Mouse (Mus musculus) adrenal gland, adult 18-20 months (tissue): Measurements from ENCODE around the gene Aadacl4. TPM values are rescaled to one million over a fixed set of nuclear protein-coding genes. Genes with fewer than 3 reads are reported as not detected.
"Not testable (repeated sequence)": the region's sequence is repeated elsewhere in the genome, so short reads cannot be mapped to it uniquely, and the experiment has no call there.

Experiments used
- DNase-seq, 2 experiments: peaks; one replicate each; pipeline ENCODE4 v3.0.0; 2021 to 2022; ENCODE audit warnings: low spot score in 2 of 2
- long read RNA-seq, 2 experiments: library from polyadenylated mRNA; stranded (forward); transcript quantifications; one replicate each; pipeline ENCODE4 v2.0.0; 2021
- total RNA-seq, 2 experiments: library from RNA; stranded (reverse); gene quantifications; 1 replicate in 1 of 2; 2 replicates in 1 of 2; pipeline ENCODE4 v1.2.3; 2021

Aadacl4 gene
- total RNA-seq = not detected
- long read RNA-seq, experiment 1 = 0 reads
- long read RNA-seq, experiment 2 = 0 reads

- no peak for DNase-seq
Observed at GRCm38 (mm10) chr4:144613407-144613806, at the start of gene Aadacl4. Aadacl4 (plus strand) TSS chr4:144613707.

- DNase-seq = no peak
Observed at GRCm38 (mm10) chr4:144565034-144565433, 48.5 kb upstream of the Aadacl4 start, which contains the start of gene Gm13124. Gm13124 (minus strand) TSS chr4:144565134.

- no peak for DNase-seq
Observed at GRCm38 (mm10) chr4:144567752-144568151, 45.8 kb upstream of the Aadacl4 start.

GRCm38 (mm10) chr4:144586207-144586606 lies 27.3 kb upstream of the Aadacl4 start:
- DNase-seq = not testable (repeated sequence)

GRCm38 (mm10) chr4:144592790-144593189 lies 20.7 kb upstream of the Aadacl4 start:
- no peak for DNase-seq

- no peak for DNase-seq
Observed at GRCm38 (mm10) chr4:144614586-144614985, 1.1 kb downstream of the Aadacl4 start.

GRCm38 (mm10) chr4:144638263-144638662 lies 24.8 kb downstream of the Aadacl4 start:
- DNase-seq = no peak

Other genes starting within 250 kb of the Aadacl4 start
- gene Pramef20, start 235.8 kb upstream of the Aadacl4 start, total RNA-seq = not detected
- gene Pramef12, start 205.2 kb upstream of the Aadacl4 start, total RNA-seq = not detected
- gene 1700012P22Rik, start 174.9 kb upstream of the Aadacl4 start, total RNA-seq = not detected
- not detected for gene Gm9944, start 160.4 kb upstream of the Aadacl4 start, total RNA-seq
- not detected for gene Aadacl3, start 150.0 kb upstream of the Aadacl4 start, total RNA-seq
- gene 9430007A20Rik, start 93.9 kb upstream of the Aadacl4 start, total RNA-seq = not detected
- gene Gm13124, start 48.6 kb upstream of the Aadacl4 start, total RNA-seq = not detected
- gene Gm436, start 72.7 kb downstream of the Aadacl4 start, total RNA-seq = not detected
- under 1 TPM in 1 of 2 experiments, not detected in 1; 0.30 TPM for gene Gm13178, start 107.7 kb downstream of the Aadacl4 start, total RNA-seq
- not detected for gene Gm438, start 172.9 kb downstream of the Aadacl4 start, total RNA-seq